Mouse (Mus musculus): Measurements from ENCODE around the gene Polr1c. TPM values are rescaled to one million over a fixed set of nuclear protein-coding genes. Genes with fewer than 3 reads are reported as not detected.

Gene Polr1c
- polyA plus RNA-seq, 1 experiment from 2014 or later = 56.1 TPM

MicroRNAs encoded within 50 kb of the gene (microRNA counts, 519-probe panel; counts per million panel counts)
- microRNA mmu-miR-693-3p (32.2 counts per million), microRNA mmu-miR-693-5p (32.2 counts per million)

Small RNA genes lying within 50 kb of the gene (microRNA-seq; reads per million reads assigned to microRNA genes)
- 0.34 reads per million for gene Mir693 (ENCODE audit: borderline number of aligned reads)

Other genes with a start within 250 kb of the Polr1c start
- gene Vegfa, start 215.7 kb downstream of the Polr1c start, polyA plus RNA-seq (2014; fragmentation: Nextera tagmentation; extraction: Ambion mirVana) = 4.9 and 7.4 TPM in 2 replicates
- gene Mrps18a, start 137.1 kb downstream of the Polr1c start, polyA plus RNA-seq (2014; fragmentation: Nextera tagmentation; extraction: Ambion mirVana) = 118 and 123 TPM in 2 replicates
- 6.1 and 6.7 TPM in 2 replicates for gene Rsph9, start 103.8 kb downstream of the Polr1c start, polyA plus RNA-seq (2014; fragmentation: Nextera tagmentation; extraction: Ambion mirVana)
- 38.8 and 39.8 TPM in 2 replicates for gene Mad2l1bp, start 94.5 kb downstream of the Polr1c start, polyA plus RNA-seq (2014; fragmentation: Nextera tagmentation; extraction: Ambion mirVana)
- gene Gtpbp2, start 87.0 kb downstream of the Polr1c start, polyA plus RNA-seq (2014; fragmentation: Nextera tagmentation; extraction: Ambion mirVana) = 24.9 and 28.6 TPM in 2 replicates
- gene Polh, start 45.4 kb downstream of the Polr1c start, polyA plus RNA-seq (2014; fragmentation: Nextera tagmentation; extraction: Ambion mirVana) = 12.1 and 12.3 TPM in 2 replicates
- 32.3 and 32.6 TPM in 2 replicates for gene Xpo5, start 45.3 kb downstream of the Polr1c start, polyA plus RNA-seq (2014; fragmentation: Nextera tagmentation; extraction: Ambion mirVana)
- 77.8 and 83.0 TPM in 2 replicates for gene Yipf3, start within 50 bp of the Polr1c start, polyA plus RNA-seq (2014; fragmentation: Nextera tagmentation; extraction: Ambion mirVana)
- 0.70 and 0.79 TPM in 2 replicates for gene Lrrc73, start 5.5 kb upstream of the Polr1c start, polyA plus RNA-seq (2014; fragmentation: Nextera tagmentation; extraction: Ambion mirVana)
- 36.8 and 37.0 TPM in 2 replicates for gene Tjap1, start 35.0 kb upstream of the Polr1c start, polyA plus RNA-seq (2014; fragmentation: Nextera tagmentation; extraction: Ambion mirVana)
- gene Dlk2, start 49.4 kb upstream of the Polr1c start, polyA plus RNA-seq (2014; fragmentation: Nextera tagmentation; extraction: Ambion mirVana) = 0.27 TPM in 1 of 2 replicates, not detected in the other
- gene Abcc10, start 80.3 kb upstream of the Polr1c start, polyA plus RNA-seq (2014; fragmentation: Nextera tagmentation; extraction: Ambion mirVana) = 3.4 and 4.3 TPM in 2 replicates
- gene Zfp318, start 135.7 kb upstream of the Polr1c start, polyA plus RNA-seq (2014; fragmentation: Nextera tagmentation; extraction: Ambion mirVana) = 6.1 and 8.2 TPM in 2 replicates
- gene Crip3, start 180.9 kb upstream of the Polr1c start, polyA plus RNA-seq (2014; fragmentation: Nextera tagmentation; extraction: Ambion mirVana) = 0.39 and 0.97 TPM in 2 replicates
- gene Slc22a7, start 190.4 kb upstream of the Polr1c start, polyA plus RNA-seq (2014; fragmentation: Nextera tagmentation; extraction: Ambion mirVana) = 0.20 TPM in 1 of 2 replicates, not detected in the other
- gene Ttbk1, start 239.6 kb upstream of the Polr1c start, polyA plus RNA-seq (2014; fragmentation: Nextera tagmentation; extraction: Ambion mirVana) = 0.04 and 0.07 TPM in 2 replicates
- 27.9 and 28.4 TPM in 2 replicates for gene Dnph1, start 248.7 kb upstream of the Polr1c start, polyA plus RNA-seq (2014; fragmentation: Nextera tagmentation; extraction: Ambion mirVana)